Mouse (Mus musculus): ENCODE results near the gene Sema6d.

GRCm38 (mm10) chr2:124573734-124574133 lies 484.0 kb downstream of the Sema6d start:
- TF ChIP-seq CTCF (IDR thresholded peaks at IDR 0.05; ENCODE audit: insufficient read depth, low read length) (no peak), POLR2A (IDR thresholded peaks at IDR 0.05; ENCODE audit: borderline replicate concordance, extremely low read depth, low read depth, low read length) (no peak)

All from lung, adult 2 months (tissue).